Mouse (Mus musculus): ENCODE data around the gene Hp.

DNA sequence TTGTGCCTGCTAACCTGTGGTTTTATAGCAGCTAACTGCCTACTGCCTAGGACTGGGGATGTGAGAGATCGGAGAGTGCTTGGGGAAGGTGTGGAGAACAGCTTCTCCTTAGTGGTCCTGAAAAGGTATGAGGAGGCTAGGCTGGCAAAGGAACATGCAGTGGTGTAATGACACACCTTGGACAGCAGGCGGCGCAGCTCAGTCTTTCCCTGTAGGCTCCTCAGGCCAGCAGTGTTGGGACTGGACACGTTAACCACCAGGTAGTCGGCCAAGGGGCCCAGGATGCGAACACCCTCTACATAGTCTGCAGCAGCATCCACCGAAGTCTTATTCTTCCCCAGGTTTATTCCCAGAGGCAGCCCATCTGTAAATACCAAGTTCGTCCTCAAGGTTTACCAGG is 16.9 kb upstream of the Hp start:
- TF ChIP-seq CTCF (IDR thresholded peaks at IDR 0.05; ENCODE audit: low read depth, low read length) (peak; percentile 79), POLR2A (IDR thresholded peaks at IDR 0.05; ENCODE audit: borderline replicate concordance, low read depth, low read length) (no peak)
